Mouse (Mus musculus) ES-Bruce4 (cell line): ENCODE results near the gene Dll4.

Experiments used
- CTCF ChIP-seq: IDR thresholded peaks from one replicate; pipeline ENCODE4 v1.8.1; 2011; ENCODE audit warnings: low read depth, low read length
- EP300 ChIP-seq: IDR thresholded peaks from 2 replicates; pipeline ENCODE4 v1.6.1; 2011; ENCODE audit warnings: low read depth, low read length; ENCODE audit not compliant: insufficient read depth
- POLR2A ChIP-seq: IDR thresholded peaks from one replicate; pipeline ENCODE4 v1.8.1; 2011; ENCODE audit warnings: low read length; ENCODE audit not compliant: insufficient read depth

GRCm38 (mm10) chr2:119293776-119294390 is 31.7 kb upstream of the Dll4 start:
- no peak for TF ChIP-seq CTCF
- TF ChIP-seq POLR2A = no peak
- no peak for TF ChIP-seq EP300
